Mouse (Mus musculus): Measurements from ENCODE around the gene Hint3. TPM values are rescaled to one million over a fixed set of nuclear protein-coding genes. Genes with fewer than 3 reads are reported as not detected.
"Not testable (repeated sequence)": the region's sequence is repeated elsewhere in the genome, so short reads cannot be mapped to it uniquely, and the experiment has no call there.

Hint3 gene
- polyA plus RNA-seq (2015; fragmentation: Nextera tagmentation; extraction: Ambion mirVana): 19.6 and 22.0 TPM in 2 replicates

- no peak within 1 kb of the TSS for H3K9ac ChIP-seq
- no peaks in the 10 kb centered on the region for H3K9me3 ChIP-seq (replicated peaks)
- H3K4me1 ChIP-seq: no peaks in the 10 kb centered on the region; the same call in 1 of the 2 replicates
- WGBS: 86% methylated on average over 3 of the region's 3 CpGs
- no peak for ATAC-seq
- no peak within 1 kb of the TSS for H3K4me3 ChIP-seq
- H3K27me3 ChIP-seq: no peaks in the 10 kb centered on the region
- no peak within 1 kb of the TSS for H3K27ac ChIP-seq
- no peak within 1 kb of the TSS for H3K4me2 ChIP-seq
- H3K36me3 ChIP-seq (ENCODE audit: poor library complexity, severe bottlenecking): no peaks in the 10 kb centered on the region
Observed at GRCm38 (mm10) chr10:30629513-30629912, at the start of gene Hint3. TSS of gene Hint3 (minus strand) at chr10:30629632.

- 48% methylated on average over 2 of the region's 2 CpGs for WGBS
- no peak overlapping the region for H3K4me2 ChIP-seq
- no peak overlapping the region for H3K4me3 ChIP-seq
- no peak overlapping the region for H3K9ac ChIP-seq
- H3K9me3 ChIP-seq (replicated peaks): no peaks in the 10 kb centered on the region
- ATAC-seq: 0 out of 2 replicates have a peak, but pooled peaks have one; percentile 33
- no peaks in the 10 kb centered on the region; the same call in 1 of the 2 replicates for H3K36me3 ChIP-seq (ENCODE audit: poor library complexity, severe bottlenecking)
- no peaks in the 10 kb centered on the region for H3K27me3 ChIP-seq
- no peaks in the 10 kb centered on the region for H3K4me1 ChIP-seq
- no peak overlapping the region for H3K27ac ChIP-seq
Observed at GRCm38 (mm10) chr10:30678051-30678450, 48.6 kb upstream of the Hint3 start.

- no peak for ATAC-seq
- 91% methylated on average over 3 of the region's 3 CpGs for WGBS
- Histone ChIP-seq H3K9me3 (replicated peaks) (no peaks in the 10 kb centered on the region), H3K9ac (no peak overlapping the region), H3K27me3 (no peaks in the 10 kb centered on the region), H3K36me3 (ENCODE audit: poor library complexity, severe bottlenecking) (no peaks in the 10 kb centered on the region), H3K4me3 (no peak overlapping the region), H3K4me2 (no peak overlapping the region), H3K27ac (no peak overlapping the region), H3K4me1 (no peaks in the 10 kb centered on the region)
Observed at GRCm38 (mm10) chr10:30674825-30675224, 45.4 kb upstream of the Hint3 start.

- H3K9me3 ChIP-seq (replicated peaks): no peaks in the 10 kb centered on the region
- WGBS: 95% methylated on average over 2 of the region's 2 CpGs
- H3K4me2 ChIP-seq: no peak overlapping the region
- 0 out of 2 replicates have a peak, but pooled peaks cover under 1% of the 10 kb centered on the region for H3K36me3 ChIP-seq (ENCODE audit: poor library complexity, severe bottlenecking)
- no peaks in the 10 kb centered on the region for H3K27me3 ChIP-seq
- no peak overlapping the region for H3K27ac ChIP-seq
- no peak for ATAC-seq
- H3K4me3 ChIP-seq: no peak overlapping the region
- no peaks in the 10 kb centered on the region for H3K4me1 ChIP-seq
- no peak overlapping the region for H3K9ac ChIP-seq
Observed at GRCm38 (mm10) chr10:30666580-30666979, 37.1 kb upstream of the Hint3 start.

GRCm38 (mm10) chr10:30660564-30661328 lies 31.3 kb upstream of the Hint3 start:
- Histone ChIP-seq H3K4me2 (no peak overlapping the region), H3K9ac (no peak overlapping the region), H3K4me3 (no peak overlapping the region), H3K27ac (no peak overlapping the region), H3K9me3 (replicated peaks) (no peaks in the 10 kb centered on the region), H3K4me1 (no peaks in the 10 kb centered on the region), H3K36me3 (ENCODE audit: poor library complexity, severe bottlenecking) (peaks cover 19% of the 10 kb centered on the region; the same call in 1 of the 2 replicates), H3K27me3 (no peaks in the 10 kb centered on the region)
- ATAC-seq: no peak
- WGBS: 87% methylated on average over 6 of the region's 6 CpGs

GRCm38 (mm10) chr10:30655655-30656054 lies 26.2 kb upstream of the Hint3 start:
- ATAC-seq: no peak
- H3K36me3 ChIP-seq (ENCODE audit: poor library complexity, severe bottlenecking): peaks cover 28% of the 10 kb centered on the region
- H3K27ac ChIP-seq: no peak overlapping the region
- no peak overlapping the region for H3K4me2 ChIP-seq
- H3K4me1 ChIP-seq: peaks cover 3% of the 10 kb centered on the region; the same call in 1 of the 2 replicates
- H3K4me3 ChIP-seq: no peak overlapping the region
- no peak overlapping the region for H3K9ac ChIP-seq
- no peaks in the 10 kb centered on the region for H3K27me3 ChIP-seq
- WGBS: 16% methylated on average over 5 of the region's 5 CpGs
- H3K9me3 ChIP-seq (replicated peaks): no peaks in the 10 kb centered on the region

- Histone ChIP-seq H3K9ac (no peak overlapping the region), H3K27me3 (no peaks in the 10 kb centered on the region), H3K9me3 (replicated peaks) (no peaks in the 10 kb centered on the region), H3K4me2 (no peak overlapping the region), H3K4me1 (no peaks in the 10 kb centered on the region), H3K27ac (no peak overlapping the region), H3K4me3 (no peak overlapping the region), H3K36me3 (ENCODE audit: poor library complexity, severe bottlenecking) (peaks cover 8% of the 10 kb centered on the region)
- no peak for ATAC-seq
- WGBS: 61% methylated on average over 2 of the region's 2 CpGs
Observed at GRCm38 (mm10) chr10:30647681-30648080, 18.2 kb upstream of the Hint3 start.

GRCm38 (mm10) chr10:30638216-30638615 lies 8.8 kb upstream of the Hint3 start:
- Histone ChIP-seq H3K9me3 (replicated peaks) (no peaks in the 10 kb centered on the region), H3K27ac (no peak overlapping the region), H3K4me1 (no peaks in the 10 kb centered on the region), H3K4me2 (no peak overlapping the region), H3K4me3 (no peak overlapping the region), H3K9ac (no peak overlapping the region), H3K27me3 (no peaks in the 10 kb centered on the region), H3K36me3 (ENCODE audit: poor library complexity, severe bottlenecking) (no peaks in the 10 kb centered on the region)
- WGBS: 90% methylated on average over 3 of the region's 3 CpGs
- no peak for ATAC-seq

- WGBS: 82% methylated on average over 1 of the region's 1 CpGs
- H3K36me3 ChIP-seq (ENCODE audit: poor library complexity, severe bottlenecking); H3K9me3 ChIP-seq (replicated peaks); H3K4me1 ChIP-seq; H3K4me2 ChIP-seq; H3K9ac ChIP-seq; H3K4me3 ChIP-seq; H3K27me3 ChIP-seq; ATAC-seq; H3K27ac ChIP-seq: not testable (repeated sequence)
Observed at GRCm38 (mm10) chr10:30636474-30637154, 7.2 kb upstream of the Hint3 start.

GRCm38 (mm10) chr10:30632718-30633117 lies 3.3 kb upstream of the Hint3 start:
- WGBS: 92% methylated on average over 1 of the region's 1 CpGs
- no peak for ATAC-seq

GRCm38 (mm10) chr10:30629977-30630376 lies 545 bp upstream of the Hint3 start:
- H3K4me3 ChIP-seq: no peak overlapping the region
- no peak overlapping the region for H3K4me2 ChIP-seq
- no peak overlapping the region for H3K27ac ChIP-seq
- no peaks in the 10 kb centered on the region for H3K4me1 ChIP-seq
- H3K9ac ChIP-seq: no peak overlapping the region
- no peak for ATAC-seq
- H3K27me3 ChIP-seq: no peaks in the 10 kb centered on the region
- no peaks in the 10 kb centered on the region for H3K36me3 ChIP-seq (ENCODE audit: poor library complexity, severe bottlenecking)
- no peaks in the 10 kb centered on the region for H3K9me3 ChIP-seq (replicated peaks)

More at GRCm38 (mm10) chr10:30632718-30633117, 3.3 kb upstream of the Hint3 start:
- Histone ChIP-seq H3K4me3 (no peak overlapping the region), H3K9me3 (replicated peaks) (no peaks in the 10 kb centered on the region), H3K9ac (no peak overlapping the region), H3K27ac (no peak overlapping the region), H3K4me1 (no peaks in the 10 kb centered on the region), H3K27me3 (no peaks in the 10 kb centered on the region), H3K36me3 (ENCODE audit: poor library complexity, severe bottlenecking) (no peaks in the 10 kb centered on the region), H3K4me2 (no peak overlapping the region)

GRCm38 (mm10) chr10:30628444-30628843 lies 988 bp downstream of the Hint3 start:
- H3K27me3 ChIP-seq; H3K4me1 ChIP-seq; H3K4me2 ChIP-seq; H3K27ac ChIP-seq; H3K9ac ChIP-seq; ATAC-seq; H3K4me3 ChIP-seq; H3K36me3 ChIP-seq (ENCODE audit: poor library complexity, severe bottlenecking); H3K9me3 ChIP-seq (replicated peaks): not testable (repeated sequence)
- 93% methylated on average over 11 of the region's 11 CpGs for WGBS
